Mouse (Mus musculus): Measurements from ENCODE around the gene Ece2.

The Ece2 gene

GRCm38 (mm10) chr16:20692241-20692965 lies 62.8 kb downstream of the Ece2 start:
- DNase-seq, result peak; percentile 17

- peak; percentile 96 for DNase-seq
Observed at GRCm38 (mm10) chr16:20693111-20693701, 63.6 kb downstream of the Ece2 start, which contains the start of gene Fam131a. Fam131a (plus strand) TSS chr16:20693241.

- DNase-seq, result no peak
Observed at GRCm38 (mm10) chr16:20694781-20695180, 65.2 kb downstream of the Ece2 start.

- DNase-seq, result peak; percentile 92
Observed at GRCm38 (mm10) chr16:20695622-20696323, 66.1 kb downstream of the Ece2 start.
